Mouse (Mus musculus) frontal cortex, adult (tissue): ENCODE measurements around the gene Hoga1.

ENCODE experiments used
- ATAC-seq: cut with Nextera tagmentation; 2 replicates; pipeline ENCODE4 v1.9.2; 2017; ENCODE audit warnings: mild to moderate bottlenecking, moderate library complexity, mixed read lengths; ENCODE audit not compliant: low TSS enrichment

The Hoga1 gene

GRCm38 (mm10) chr19:42021681-42022541, 23.5 kb upstream of the Hoga1 start:
- no peak for ATAC-seq

- no peak for ATAC-seq
These were observed 22.9 kb upstream of the Hoga1 start for GRCm38 (mm10) chr19:42022542-42022848.

- ATAC-seq: peak; percentile 96
These were observed 19.3 kb upstream of the Hoga1 start for GRCm38 (mm10) chr19:42026158-42026557.

GRCm38 (mm10) chr19:42031112-42031511, 14.3 kb upstream of the Hoga1 start:
- ATAC-seq: no peak

GRCm38 (mm10) chr19:42033611-42034010, 11.8 kb upstream of the Hoga1 start:
- ATAC-seq: no peak

- peak; percentile 10 for ATAC-seq
These were observed 11.1 kb upstream of the Hoga1 start for GRCm38 (mm10) chr19:42034146-42034775.

GRCm38 (mm10) chr19:42034881-42035455, 10.4 kb upstream of the Hoga1 start:
- peak; percentile 73 for ATAC-seq

- ATAC-seq: peak; percentile 92
These were observed 9.8 kb upstream of the Hoga1 start, which contains the start of gene Ankrd2 for GRCm38 (mm10) chr19:42035456-42036248. TSS of gene Ankrd2 (plus strand) at chr19:42036000.

GRCm38 (mm10) chr19:42036357-42036756, 9.1 kb upstream of the Hoga1 start:
- ATAC-seq: no peak

- no peak for ATAC-seq
These were observed 8.2 kb upstream of the Hoga1 start for GRCm38 (mm10) chr19:42037167-42037702.

- ATAC-seq: no peak
These were observed 7.1 kb upstream of the Hoga1 start for GRCm38 (mm10) chr19:42038310-42038709.

- ATAC-seq: no peak
These were observed 1.4 kb upstream of the Hoga1 start for GRCm38 (mm10) chr19:42043988-42044387.

GRCm38 (mm10) chr19:42050251-42050650, 4.8 kb downstream of the Hoga1 start:
- no peak for ATAC-seq

- no peak for ATAC-seq
These were observed 5.9 kb downstream of the Hoga1 start for GRCm38 (mm10) chr19:42051351-42051750.

- ATAC-seq: no peak
These were observed 6.5 kb downstream of the Hoga1 start, which contains the start of gene 4933411K16Rik for GRCm38 (mm10) chr19:42051948-42052347. TSS of gene 4933411K16Rik (plus strand) at chr19:42052248.

- no peak for ATAC-seq
These were observed 8.8 kb downstream of the Hoga1 start for GRCm38 (mm10) chr19:42054255-42054654.

- no peak for ATAC-seq
These were observed 10.5 kb downstream of the Hoga1 start for GRCm38 (mm10) chr19:42055881-42056280.

GRCm38 (mm10) chr19:42056719-42057409, 11.5 kb downstream of the Hoga1 start:
- ATAC-seq: no peak

- no peak for ATAC-seq
These were observed 13.0 kb downstream of the Hoga1 start for GRCm38 (mm10) chr19:42058426-42058825.

GRCm38 (mm10) chr19:42061443-42061842, 16.0 kb downstream of the Hoga1 start:
- no peak for ATAC-seq
